Mouse (Mus musculus) stomach, embryonic 14.5 days (tissue): Measurements from ENCODE around the gene Pla2g16. TPM values are rescaled to one million over a fixed set of nuclear protein-coding genes. Genes with fewer than 3 reads are reported as not detected.

Source experiments
- ATAC-seq: fragments of 200-750 bp; cut with Nextera tagmentation; 2 replicates; pipeline ENCODE4 v1.8.0; 2017; ENCODE audit warnings: low read depth, moderate TSS enrichment; ENCODE audit not compliant: insufficient number of reproducible peaks, insufficient read depth, low FRiP score
- H3K27ac ChIP-seq: fragments of 300-500 bp; sonication (generic); 2 replicates; pipeline ENCODE4 v1.5.1; 2014; ENCODE audit warnings: mild to moderate bottlenecking, low read length, moderate library complexity, mixed read lengths
- H3K27me3 ChIP-seq: fragments of 300-500 bp; sonication (generic); 2 replicates; pipeline ENCODE4 v1.6.1; 2014; ENCODE audit warnings: low read length, control low read depth, mixed read lengths; ENCODE audit not compliant: control insufficient read depth, insufficient read depth
- H3K36me3 ChIP-seq: fragments of 300-500 bp; sonication (generic); 2 replicates; pipeline ENCODE4 v1.6.1; 2014; ENCODE audit warnings: mild to moderate bottlenecking, control low read depth, low read length, moderate library complexity, mixed read lengths; ENCODE audit not compliant: control insufficient read depth, insufficient read depth
- H3K4me1 ChIP-seq: fragments of 300-500 bp; sonication (generic); 2 replicates; pipeline ENCODE4 v1.6.1; 2014; ENCODE audit warnings: low read length, control low read depth, mixed read lengths; ENCODE audit not compliant: control insufficient read depth, insufficient read depth
- H3K4me2 ChIP-seq: fragments of 300-500 bp; sonication (generic); replicated peaks from 2 replicates; pipeline ENCODE4 v1.6.1; 2014; ENCODE audit warnings: low read depth, low read length, control low read depth
- H3K4me3 ChIP-seq: fragments of 300-500 bp; sonication (generic); 2 replicates; pipeline ENCODE4 v1.5.1; 2014; ENCODE audit warnings: low read depth, low read length, control low read depth
- H3K9ac ChIP-seq: fragments of 300-500 bp; sonication (generic); replicated peaks from 2 replicates; pipeline ENCODE4 v1.6.1; 2014; ENCODE audit warnings: low read depth, mild to moderate bottlenecking, control low read depth, low read length, moderate library complexity, mixed read lengths
- H3K9me3 ChIP-seq: fragments of 300-500 bp; sonication (generic); 2 replicates; pipeline ENCODE4 v1.6.1; 2016; ENCODE audit warnings: low read depth, low read length, control low read depth; ENCODE audit not compliant: control insufficient read depth
- WGBS: fragments of 180-500 bp; shearing (Covaris S2); extraction: QIAGEN DNeasy Blood & Tissue Kit; methylation state at CpG from one replicate; pipeline ENCODE4 v1.1.7; 2014; 5-methylcytosine and 5-hydroxymethylcytosine counted together
- polyA plus RNA-seq: library from polyadenylated mRNA; unstranded; fragments of >200 nt; fragmentation: Nextera tagmentation; extraction: Ambion mirVana; gene quantifications from 2 replicates; pipeline ENCODE4 v1.2.1, GENCODE M21; 2014

The Pla2g16 gene
- polyA plus RNA-seq, 1 experiment from 2014 or later: 8.1 TPM

- Histone ChIP-seq H3K4me2 (no peak overlapping the region), H3K4me1 (peaks cover 4% of the 10 kb centered on the region; the same call in 1 of the 2 replicates), H3K9ac (no peak overlapping the region), H3K27me3 (no peaks in the 10 kb centered on the region), H3K27ac (no peak overlapping the region), H3K9me3 (no peaks in the 10 kb centered on the region), H3K36me3 (no peaks in the 10 kb centered on the region), H3K4me3 (no peak overlapping the region)
- no peak for ATAC-seq
- WGBS: 97% methylated on average over 1 of the region's 1 CpGs
Measured at GRCm38 (mm10) chr19:7556641-7557040, 618 bp upstream of the Pla2g16 start.

- H3K4me3 ChIP-seq: peak overlapping the region; percentile 36
- H3K36me3 ChIP-seq: no peaks in the 10 kb centered on the region
- WGBS: 12% methylated on average over 4 of the region's 4 CpGs
- no peaks in the 10 kb centered on the region for H3K9me3 ChIP-seq
- H3K9ac ChIP-seq: peak overlapping the region; percentile 33; the same call in 1 of the 2 replicates
- H3K27ac ChIP-seq: no peak overlapping the region
- ATAC-seq: no peak
- H3K4me1 ChIP-seq: peaks cover 4% of the 10 kb centered on the region; the same call in 1 of the 2 replicates
- H3K27me3 ChIP-seq: no peaks in the 10 kb centered on the region
- peak overlapping the region; percentile 63 for H3K4me2 ChIP-seq
Measured at GRCm38 (mm10) chr19:7557844-7558243, 585 bp downstream of the Pla2g16 start.

DNA sequence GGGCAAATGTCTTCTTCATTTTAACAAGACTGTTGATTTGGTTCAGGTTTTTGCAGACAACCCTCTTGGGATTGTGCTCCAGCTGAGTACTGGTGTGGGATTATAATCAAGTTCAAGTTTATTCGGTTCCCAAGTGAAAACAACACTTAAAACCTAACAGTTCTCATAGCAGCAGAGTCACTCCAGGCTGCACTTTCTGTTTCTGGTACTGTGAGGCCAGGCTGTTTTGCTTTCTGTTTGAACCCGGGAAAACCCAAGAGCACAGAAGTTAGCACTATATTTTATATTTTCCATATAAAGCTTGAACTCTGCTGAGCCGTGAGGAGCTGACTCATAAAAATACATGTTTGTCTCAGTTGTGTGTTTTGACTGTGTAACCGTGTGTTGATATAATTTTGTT lies 1.4 kb downstream of the Pla2g16 start:
- peak overlapping the region; percentile 63; the same call in 1 of the 2 replicates for H3K4me2 ChIP-seq
- H3K9me3 ChIP-seq: no peaks in the 10 kb centered on the region
- H3K36me3 ChIP-seq: no peaks in the 10 kb centered on the region
- no peak for ATAC-seq
- 79% methylated on average over 4 of the region's 4 CpGs for WGBS
- no peak overlapping the region for H3K4me3 ChIP-seq
- peaks cover 4% of the 10 kb centered on the region; the same call in 1 of the 2 replicates for H3K4me1 ChIP-seq
- H3K27ac ChIP-seq: no peak overlapping the region
- H3K27me3 ChIP-seq: no peaks in the 10 kb centered on the region
- H3K9ac ChIP-seq: no peak overlapping the region

DNA sequence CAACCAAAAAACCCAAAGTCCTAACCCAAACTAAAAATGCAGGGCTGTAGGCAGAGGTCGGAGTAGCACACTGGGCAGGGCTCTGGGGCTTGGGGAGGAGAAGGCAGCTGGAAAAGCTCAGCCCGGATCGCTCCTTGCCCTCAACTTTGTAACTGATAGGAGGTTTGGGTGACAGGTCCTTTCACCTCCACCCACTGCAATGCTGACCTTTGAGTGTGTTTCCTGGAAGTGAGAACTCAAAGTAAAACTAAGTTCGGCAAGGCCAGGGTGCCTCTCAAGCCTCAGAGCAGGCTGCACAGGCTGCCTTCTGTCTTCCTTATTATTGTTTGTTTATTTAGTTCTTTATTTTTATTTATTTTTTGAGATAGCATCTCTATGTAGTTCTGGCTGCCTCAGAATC lies 2.7 kb downstream of the Pla2g16 start:
- Histone ChIP-seq H3K4me3 (no peak overlapping the region), H3K4me2 (no peak overlapping the region)
- 57% methylated on average over 4 of the region's 4 CpGs for WGBS

GRCm38 (mm10) chr19:7561456-7561855 lies 4.2 kb downstream of the Pla2g16 start:
- no peaks in the 10 kb centered on the region for H3K36me3 ChIP-seq
- no peak overlapping the region for H3K4me2 ChIP-seq
- ATAC-seq: no peak
- WGBS: 63% methylated on average over 3 of the region's 3 CpGs
- H3K4me1 ChIP-seq: peaks cover 4% of the 10 kb centered on the region; the same call in 1 of the 2 replicates
- H3K4me3 ChIP-seq: no peak overlapping the region
- no peaks in the 10 kb centered on the region for H3K9me3 ChIP-seq
- H3K9ac ChIP-seq: no peak overlapping the region
- no peak overlapping the region for H3K27ac ChIP-seq
- no peaks in the 10 kb centered on the region for H3K27me3 ChIP-seq

More for the DNA sequence above, 2.7 kb downstream of the Pla2g16 start:
- Histone ChIP-seq H3K9ac (no peak overlapping the region), H3K27ac (no peak overlapping the region), H3K36me3 (no peaks in the 10 kb centered on the region), H3K27me3 (no peaks in the 10 kb centered on the region), H3K4me1 (peaks cover 4% of the 10 kb centered on the region; the same call in 1 of the 2 replicates), H3K9me3 (no peaks in the 10 kb centered on the region)
- ATAC-seq: no peak

DNA sequence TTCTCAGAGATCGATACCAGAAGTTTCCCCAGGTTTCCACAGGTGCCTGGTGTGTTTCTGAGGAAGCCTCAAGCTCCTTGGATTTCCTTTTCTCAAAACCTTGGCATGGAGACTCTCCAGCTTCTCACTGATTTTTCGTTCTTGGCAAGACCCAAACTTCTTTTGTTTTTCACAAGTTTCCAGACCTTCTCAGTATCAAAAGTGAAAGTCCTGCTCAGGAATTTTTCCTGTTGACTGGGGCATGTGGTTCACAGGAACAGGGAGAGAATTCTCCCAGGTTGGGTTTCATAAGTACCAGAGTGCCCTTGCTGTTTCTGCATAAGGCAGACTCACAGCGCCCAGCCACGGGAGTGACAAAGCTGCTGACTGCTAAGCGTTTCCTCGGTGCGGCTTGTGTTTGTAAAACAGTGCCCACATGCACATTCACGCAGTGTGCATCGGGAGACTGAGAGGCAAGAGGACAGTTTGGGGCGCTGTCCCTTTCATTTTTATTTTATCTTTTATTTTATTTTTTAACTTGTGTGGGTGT lies 5.4 kb downstream of the Pla2g16 start:
- 80% methylated on average over 10 of the region's 10 CpGs for WGBS
- Histone ChIP-seq H3K4me1 (peaks cover 4% of the 10 kb centered on the region; the same call in 1 of the 2 replicates), H3K9ac (no peak overlapping the region), H3K4me2 (no peak overlapping the region), H3K4me3 (no peak overlapping the region), H3K27ac (no peak overlapping the region), H3K9me3 (no peaks in the 10 kb centered on the region), H3K36me3 (no peaks in the 10 kb centered on the region), H3K27me3 (no peaks in the 10 kb centered on the region)
- ATAC-seq: no peak

- no peak for ATAC-seq
- no peak overlapping the region for H3K4me3 ChIP-seq
- H3K9me3 ChIP-seq: no peaks in the 10 kb centered on the region
- H3K4me1 ChIP-seq: no peaks in the 10 kb centered on the region
- H3K27ac ChIP-seq: no peak overlapping the region
- no peaks in the 10 kb centered on the region for H3K27me3 ChIP-seq
- H3K4me2 ChIP-seq: no peak overlapping the region
- no peak overlapping the region for H3K9ac ChIP-seq
- WGBS: 89% methylated on average over 2 of the region's 2 CpGs
- H3K36me3 ChIP-seq: no peaks in the 10 kb centered on the region
Measured at GRCm38 (mm10) chr19:7563676-7564075, 6.4 kb downstream of the Pla2g16 start.

- Histone ChIP-seq H3K4me1 (no peaks in the 10 kb centered on the region), H3K9me3 (no peaks in the 10 kb centered on the region), H3K36me3 (no peaks in the 10 kb centered on the region), H3K4me3 (no peak overlapping the region), H3K9ac (no peak overlapping the region), H3K27me3 (no peaks in the 10 kb centered on the region), H3K27ac (no peak overlapping the region), H3K4me2 (no peak overlapping the region)
- no peak for ATAC-seq
- 76% methylated on average over 1 of the region's 1 CpGs for WGBS
Measured at GRCm38 (mm10) chr19:7564457-7564856, 7.2 kb downstream of the Pla2g16 start.

DNA sequence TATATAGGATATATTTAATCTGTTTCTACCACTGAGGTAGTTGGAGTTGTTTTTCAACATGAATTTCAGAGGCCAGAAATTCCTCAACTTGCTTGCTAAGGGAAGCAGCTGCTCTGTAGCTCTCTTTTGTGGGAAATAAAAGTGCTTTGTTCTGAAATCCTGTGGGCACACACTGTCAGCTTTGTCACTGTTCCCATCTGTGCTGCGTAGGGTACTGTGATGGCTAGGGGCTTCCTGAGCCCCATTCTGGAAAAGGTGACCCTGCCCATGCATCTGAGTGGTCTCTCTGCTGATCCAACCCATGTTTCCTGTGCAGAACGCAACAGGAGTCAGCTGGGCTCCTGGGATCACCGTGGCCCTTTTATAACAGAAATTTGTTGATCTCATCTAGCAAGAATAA lies 9.6 kb downstream of the Pla2g16 start:
- Histone ChIP-seq H3K4me3 (no peak overlapping the region), H3K9ac (no peak overlapping the region), H3K36me3 (no peaks in the 10 kb centered on the region), H3K4me2 (no peak overlapping the region), H3K27ac (no peak overlapping the region), H3K27me3 (no peaks in the 10 kb centered on the region), H3K9me3 (no peaks in the 10 kb centered on the region), H3K4me1 (no peaks in the 10 kb centered on the region)
- ATAC-seq: no peak
- WGBS: 73% methylated on average over 3 of the region's 3 CpGs
